Mouse (Mus musculus): Measurements from ENCODE around the gene Sec16b.

DNA sequence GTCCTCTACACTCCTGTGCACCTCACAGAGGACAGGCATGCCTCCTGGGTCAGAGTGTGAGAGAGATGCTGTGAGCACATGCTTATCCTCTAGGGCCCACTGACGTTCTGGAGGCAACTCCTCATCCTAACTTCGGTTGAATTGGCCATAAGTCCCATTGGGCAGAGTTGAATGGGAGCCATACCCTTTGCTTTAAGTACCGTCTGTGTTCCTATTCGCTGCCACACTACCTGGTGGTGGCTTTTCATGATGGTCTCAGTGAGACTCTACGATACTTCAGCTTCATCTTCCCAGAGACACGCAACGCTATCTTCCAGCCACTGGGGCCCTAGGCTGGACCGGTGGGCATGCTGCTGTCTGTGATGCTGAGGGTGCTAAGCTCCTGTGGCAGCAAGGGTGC lies 38.5 kb downstream of the Sec16b start:
- TF ChIP-seq CTCF (IDR thresholded peaks at IDR 0.05; ENCODE audit: control insufficient read depth, insufficient read depth, insufficient replicate concordance, low read depth, low read length) (no peak), POLR2A (IDR thresholded peaks at IDR 0.05; ENCODE audit: control insufficient read depth, low read depth, low read length) (no peak)
